Mouse (Mus musculus): ENCODE measurements around the gene Zfp358. TPM values are rescaled to one million over a fixed set of nuclear protein-coding genes. Genes with fewer than 3 reads are reported as not detected.
A peak's percentile ranks its signal among the peaks of the same experiment; 100 is the strongest.

The Zfp358 gene
- polyA plus RNA-seq, 2 experiments, result 1.7 to 4.8 TPM

- Histone ChIP-seq H3K9me3 (ENCODE audit: control insufficient read depth, low read length) (no peaks in the 10 kb centered on the region), H3K36me3 (replicated peaks; ENCODE audit: control insufficient read depth, insufficient read depth, low read depth) (no peaks in the 10 kb centered on the region), H3K4me3 (ENCODE audit: insufficient read depth in 1 of 2, low read depth in 2 of 2, low read length in 2 of 2) (no peak overlapping the region), H3K27me3 (ENCODE audit: control insufficient read depth, insufficient read depth, low read length) (no peaks in the 10 kb centered on the region; the same call in 1 of the 2 replicates), H3K4me1 (replicated peaks; ENCODE audit: control insufficient read depth in 2 of 2, insufficient read depth in 2 of 2, low read length in 1 of 2) (peaks cover 0 to 5% of the 10 kb centered on the region in 2 experiments; a peak in 1 of 4 replicates), H3K9ac (replicated peaks) (no peak overlapping the region), H3K27ac (no peak overlapping the region), H3K4me2 (ENCODE audit: low read depth) (no peak overlapping the region)
- no peak for DNase-seq (ENCODE audit: low read depth in 3 of 3, low spot score in 3 of 3)
- ATAC-seq (ENCODE audit: insufficient read depth), result no peak
- WGBS (ENCODE audit: insufficient replicate concordance), result 18% methylated on average over 5 of the region's 5 CpGs
- TF ChIP-seq CTCF (IDR thresholded peaks at IDR 0.05; ENCODE audit: low read depth), result no peak
- no peak for TF ChIP-seq EP300 (IDR thresholded peaks at IDR 0.05; ENCODE audit: low read depth)
Measured at GRCm38 (mm10) chr8:3485192-3485591, 7.7 kb upstream of the Zfp358 start.

GRCm38 (mm10) chr8:3493845-3494208 lies 889 bp downstream of the Zfp358 start:
- Histone ChIP-seq H3K4me2 (ENCODE audit: low read depth) (peak overlapping the region; percentile 75), H3K27ac (no peak overlapping the region), H3K36me3 (replicated peaks; ENCODE audit: control insufficient read depth, insufficient read depth, low read depth) (no peaks in the 10 kb centered on the region), H3K27me3 (ENCODE audit: control insufficient read depth, insufficient read depth, low read length) (no peaks in the 10 kb centered on the region), H3K9ac (replicated peaks) (no peak overlapping the region; the same call in 1 of the 2 replicates), H3K4me3 (ENCODE audit: insufficient read depth in 1 of 2, low read depth in 2 of 2, low read length in 2 of 2) (peak overlapping the region; percentile 71 to 73), H3K4me1 (replicated peaks; ENCODE audit: control insufficient read depth in 2 of 2, insufficient read depth in 2 of 2, low read length in 1 of 2) (peaks cover 0 to 15% of the 10 kb centered on the region in 2 experiments; a peak in 3 of 4 replicates), H3K9me3 (ENCODE audit: control insufficient read depth, low read length) (no peaks in the 10 kb centered on the region)
- ATAC-seq (ENCODE audit: insufficient read depth) (no peak), DNase-seq (ENCODE audit: low read depth in 3 of 3, low spot score in 3 of 3) (no peak)
- 16% methylated on average over 6 of the region's 6 CpGs for WGBS (ENCODE audit: insufficient replicate concordance)
- TF ChIP-seq EP300 (IDR thresholded peaks at IDR 0.05; ENCODE audit: low read depth) (no peak), CTCF (IDR thresholded peaks at IDR 0.05; ENCODE audit: low read depth) (no peak)

- Histone ChIP-seq H3K9me3 (ENCODE audit: control insufficient read depth, low read length) (no peaks in the 10 kb centered on the region), H3K27ac (no peak overlapping the region), H3K9ac (replicated peaks) (no peak overlapping the region), H3K4me2 (ENCODE audit: low read depth) (no peak overlapping the region), H3K36me3 (replicated peaks; ENCODE audit: control insufficient read depth, insufficient read depth, low read depth) (no peaks in the 10 kb centered on the region), H3K4me1 (replicated peaks; ENCODE audit: control insufficient read depth in 2 of 2, insufficient read depth in 2 of 2, low read length in 1 of 2) (peaks cover 0 to 20% of the 10 kb centered on the region in 2 experiments; a peak in 3 of 4 replicates), H3K27me3 (ENCODE audit: control insufficient read depth, insufficient read depth, low read length) (no peaks in the 10 kb centered on the region), H3K4me3 (ENCODE audit: insufficient read depth in 1 of 2, low read depth in 2 of 2, low read length in 2 of 2) (no peak overlapping the region)
- ATAC-seq (ENCODE audit: insufficient read depth) (no peak), DNase-seq (ENCODE audit: low read depth in 3 of 3, low spot score in 3 of 3) (no peak)
- TF ChIP-seq CTCF (IDR thresholded peaks at IDR 0.05; ENCODE audit: low read depth) (no peak), EP300 (IDR thresholded peaks at IDR 0.05; ENCODE audit: low read depth) (no peak)
- WGBS (ENCODE audit: insufficient replicate concordance), result 88% methylated on average over 44 of the region's 44 CpGs
Measured at GRCm38 (mm10) chr8:3495578-3496427, 2.9 kb downstream of the Zfp358 start.

- ATAC-seq (ENCODE audit: insufficient read depth), result no peak
- Histone ChIP-seq H3K27ac (no peak overlapping the region), H3K4me3 (ENCODE audit: insufficient read depth in 1 of 2, low read depth in 2 of 2, low read length in 2 of 2) (no peak overlapping the region), H3K9me3 (ENCODE audit: control insufficient read depth, low read length) (no peaks in the 10 kb centered on the region), H3K4me2 (ENCODE audit: low read depth) (no peak overlapping the region), H3K36me3 (replicated peaks; ENCODE audit: control insufficient read depth, insufficient read depth, low read depth) (no peaks in the 10 kb centered on the region), H3K27me3 (ENCODE audit: control insufficient read depth, insufficient read depth, low read length) (no peaks in the 10 kb centered on the region), H3K9ac (replicated peaks) (no peak overlapping the region), H3K4me1 (replicated peaks; ENCODE audit: control insufficient read depth in 2 of 2, insufficient read depth in 2 of 2, low read length in 1 of 2) (peaks cover under 1 to 26% of the 10 kb centered on the region in 2 experiments; a peak in 3 of 4 replicates)
- no peak for TF ChIP-seq EP300 (IDR thresholded peaks at IDR 0.05; ENCODE audit: low read depth)
- no peak for TF ChIP-seq CTCF (IDR thresholded peaks at IDR 0.05; ENCODE audit: low read depth)
- no peak for DNase-seq (ENCODE audit: low read depth in 3 of 3, low spot score in 3 of 3)
- 85% methylated on average over 15 of the region's 15 CpGs for WGBS (ENCODE audit: insufficient replicate concordance)
Measured at GRCm38 (mm10) chr8:3496428-3496748, 3.5 kb downstream of the Zfp358 start.

GRCm38 (mm10) chr8:3498583-3498982 lies 5.6 kb downstream of the Zfp358 start:
- DNase-seq (ENCODE audit: low read depth in 3 of 3, low spot score in 3 of 3) (no peak), ATAC-seq (ENCODE audit: insufficient read depth) (no peak)
- no peak overlapping the region for H3K9ac ChIP-seq (replicated peaks)
- H3K27ac ChIP-seq, result no peak overlapping the region
- H3K4me3 ChIP-seq (ENCODE audit: insufficient read depth in 1 of 2, low read depth in 2 of 2, low read length in 2 of 2), result no peak overlapping the region
- no peak for TF ChIP-seq CTCF (IDR thresholded peaks at IDR 0.05; ENCODE audit: low read depth)
- H3K4me2 ChIP-seq (ENCODE audit: low read depth), result no peak overlapping the region
- H3K36me3 ChIP-seq (replicated peaks; ENCODE audit: control insufficient read depth, insufficient read depth, low read depth), result no peaks in the 10 kb centered on the region
- no peaks in the 10 kb centered on the region for H3K27me3 ChIP-seq (ENCODE audit: control insufficient read depth, insufficient read depth, low read length)
- H3K9me3 ChIP-seq (ENCODE audit: control insufficient read depth, low read length), result no peaks in the 10 kb centered on the region
- peaks cover 2 to 25% of the 10 kb centered on the region in 2 experiments; a peak in 3 of 4 replicates for H3K4me1 ChIP-seq (replicated peaks; ENCODE audit: control insufficient read depth in 2 of 2, insufficient read depth in 2 of 2, low read length in 1 of 2)
- WGBS (ENCODE audit: insufficient replicate concordance), result 69% methylated on average over 3 of the region's 3 CpGs
